Mouse (Mus musculus) stomach, embryonic 15.5 days (tissue): ENCODE measurements around the gene Hoxa2. TPM values are rescaled to one million over a fixed set of nuclear protein-coding genes. Genes with fewer than 3 reads are reported as not detected.

Experiments
- ATAC-seq: fragments of 200-750 bp; cut with Nextera tagmentation; 2 replicates; pipeline ENCODE4 v1.8.0; 2017; ENCODE audit warnings: low read depth, moderate number of reproducible peaks, moderate TSS enrichment; ENCODE audit not compliant: insufficient read depth, low FRiP score
- H3K27ac ChIP-seq: fragments of 300-500 bp; sonication (generic); 2 replicates; pipeline ENCODE4 v1.5.1; 2015; ENCODE audit warnings: mild to moderate bottlenecking, inconsistent platforms
- H3K27me3 ChIP-seq: fragments of 300-500 bp; sonication (generic); replicated peaks from 2 replicates; pipeline ENCODE4 v1.6.1; 2015; ENCODE audit warnings: inconsistent platforms
- H3K36me3 ChIP-seq: fragments of 300-500 bp; sonication (generic); 2 replicates; pipeline ENCODE4 v1.6.1; 2015; ENCODE audit warnings: inconsistent platforms
- H3K4me1 ChIP-seq: fragments of 300-500 bp; sonication (generic); 2 replicates; pipeline ENCODE4 v1.6.1; 2015; ENCODE audit warnings: inconsistent platforms
- H3K4me2 ChIP-seq: fragments of 300-500 bp; sonication (generic); 2 replicates; pipeline ENCODE4 v1.6.1; 2015; ENCODE audit warnings: mild to moderate bottlenecking, inconsistent platforms
- H3K4me3 ChIP-seq: fragments of 300-500 bp; sonication (generic); replicated peaks from 2 replicates; pipeline ENCODE4 v1.5.1; 2015; ENCODE audit warnings: inconsistent platforms
- H3K9ac ChIP-seq: fragments of 300-500 bp; sonication (generic); 2 replicates; pipeline ENCODE4 v1.6.1; 2015; ENCODE audit warnings: inconsistent platforms
- H3K9me3 ChIP-seq: fragments of 300-500 bp; sonication (generic); 2 replicates; pipeline ENCODE4 v1.6.1; 2016; ENCODE audit warnings: inconsistent platforms
- WGBS: fragments of 180-500 bp; shearing (Covaris S2); methylation state at CpG from one replicate; pipeline ENCODE4 v1.1.7; 2015; 5-methylcytosine and 5-hydroxymethylcytosine counted together
- polyA plus RNA-seq: library from polyadenylated mRNA; unstranded; fragments of >200 nt; fragmentation: Nextera tagmentation; extraction: Ambion mirVana; gene quantifications from 2 replicates; pipeline ENCODE4 v1.2.1, GENCODE M21; 2015

Gene Hoxa2
- polyA plus RNA-seq, 1 experiment from 2014 or later = 8.8 TPM

- Histone ChIP-seq H3K9me3 (no peaks in the 10 kb centered on the region), H3K4me1 (peaks cover 57% of the 10 kb centered on the region), H3K27me3 (peaks cover 2% of the 10 kb centered on the region; the same call in 1 of the 2 replicates), H3K4me2 (peak overlapping the region; percentile 41), H3K27ac (peak overlapping the region; percentile 71), H3K36me3 (no peaks in the 10 kb centered on the region), H3K4me3 (no peak overlapping the region; the same call in 1 of the 2 replicates), H3K9ac (no peak overlapping the region)
- 4% methylated on average over 19 of the region's 19 CpGs for WGBS
- ATAC-seq = no peak
Measured at GRCm38 (mm10) chr6:52185222-52185621, 20.6 kb upstream of the Hoxa2 start.

- Histone ChIP-seq H3K9ac (no peak overlapping the region), H3K4me1 (peaks cover 53% of the 10 kb centered on the region), H3K9me3 (no peaks in the 10 kb centered on the region), H3K27me3 (peaks cover 2% of the 10 kb centered on the region; the same call in 1 of the 2 replicates), H3K27ac (peak overlapping the region; percentile 71), H3K4me2 (peak overlapping the region; percentile 41), H3K36me3 (no peaks in the 10 kb centered on the region), H3K4me3 (no peak overlapping the region)
- 27% methylated on average over 6 of the region's 6 CpGs for WGBS
- ATAC-seq = no peak
Measured at GRCm38 (mm10) chr6:52184668-52185067, 20.0 kb upstream of the Hoxa2 start.

- ATAC-seq = no peak
- Histone ChIP-seq H3K4me3 (no peak overlapping the region; the same call in 1 of the 2 replicates), H3K27me3 (peaks cover 2% of the 10 kb centered on the region; the same call in 1 of the 2 replicates), H3K9me3 (no peaks in the 10 kb centered on the region), H3K36me3 (no peaks in the 10 kb centered on the region), H3K4me1 (peaks cover 53% of the 10 kb centered on the region), H3K27ac (peak overlapping the region; percentile 71; the same call in 1 of the 2 replicates), H3K4me2 (peak overlapping the region; percentile 41), H3K9ac (no peak overlapping the region; the same call in 1 of the 2 replicates)
- 26% methylated on average over 10 of the region's 10 CpGs for WGBS
Measured at GRCm38 (mm10) chr6:52183311-52184080, 18.9 kb upstream of the Hoxa2 start.

- Histone ChIP-seq H3K27ac (peak overlapping the region; percentile 71; the same call in 1 of the 2 replicates), H3K4me3 (no peak overlapping the region), H3K9me3 (no peaks in the 10 kb centered on the region), H3K36me3 (no peaks in the 10 kb centered on the region), H3K9ac (no peak overlapping the region; the same call in 1 of the 2 replicates), H3K4me2 (no peak overlapping the region), H3K27me3 (peaks cover 2% of the 10 kb centered on the region; the same call in 1 of the 2 replicates), H3K4me1 (peaks cover 53% of the 10 kb centered on the region)
- 67% methylated on average over 1 of the region's 1 CpGs for WGBS
- ATAC-seq = no peak
Measured at GRCm38 (mm10) chr6:52182793-52183192, 18.2 kb upstream of the Hoxa2 start.

GRCm38 (mm10) chr6:52182030-52182429, 17.4 kb upstream of the Hoxa2 start:
- Histone ChIP-seq H3K9me3 (no peaks in the 10 kb centered on the region), H3K36me3 (no peaks in the 10 kb centered on the region), H3K27ac (no peak overlapping the region), H3K4me1 (peaks cover 49% of the 10 kb centered on the region), H3K4me3 (no peak overlapping the region), H3K27me3 (peaks cover 2% of the 10 kb centered on the region; the same call in 1 of the 2 replicates), H3K4me2 (0 out of 2 replicates have a peak overlapping the region, but pooled peaks have one; percentile 2), H3K9ac (no peak overlapping the region)
- 45% methylated on average over 2 of the region's 2 CpGs for WGBS
- ATAC-seq = no peak

GRCm38 (mm10) chr6:52180726-52181125, 16.1 kb upstream of the Hoxa2 start:
- H3K27me3 ChIP-seq = 0 out of 2 replicates have a peak, but pooled peaks cover 2% of the 10 kb centered on the region
- ATAC-seq = no peak
- H3K27ac ChIP-seq = peak overlapping the region; percentile 96
- peak overlapping the region; percentile 59 for H3K4me2 ChIP-seq
- H3K4me1 ChIP-seq = peaks cover 41% of the 10 kb centered on the region
- 40% methylated on average over 3 of the region's 3 CpGs for WGBS
- H3K4me3 ChIP-seq = peak overlapping the region; percentile 60
- no peaks in the 10 kb centered on the region for H3K9me3 ChIP-seq
- no peak overlapping the region; the same call in 1 of the 2 replicates for H3K9ac ChIP-seq
- H3K36me3 ChIP-seq = no peaks in the 10 kb centered on the region

- peak overlapping the region; percentile 96 for H3K27ac ChIP-seq
- H3K9me3 ChIP-seq = no peaks in the 10 kb centered on the region
- peak overlapping the region; percentile 59 for H3K4me2 ChIP-seq
- 21% methylated on average over 11 of the region's 11 CpGs for WGBS
- H3K4me3 ChIP-seq = peak overlapping the region; percentile 60
- peak overlapping the region; percentile 19; the same call in 1 of the 2 replicates for H3K9ac ChIP-seq
- no peak for ATAC-seq
- H3K36me3 ChIP-seq = no peaks in the 10 kb centered on the region
- peaks cover 37% of the 10 kb centered on the region for H3K4me1 ChIP-seq
- H3K27me3 ChIP-seq = 0 out of 2 replicates have a peak, but pooled peaks cover 2% of the 10 kb centered on the region
Measured at GRCm38 (mm10) chr6:52180213-52180710, 15.6 kb upstream of the Hoxa2 start.

DNA sequence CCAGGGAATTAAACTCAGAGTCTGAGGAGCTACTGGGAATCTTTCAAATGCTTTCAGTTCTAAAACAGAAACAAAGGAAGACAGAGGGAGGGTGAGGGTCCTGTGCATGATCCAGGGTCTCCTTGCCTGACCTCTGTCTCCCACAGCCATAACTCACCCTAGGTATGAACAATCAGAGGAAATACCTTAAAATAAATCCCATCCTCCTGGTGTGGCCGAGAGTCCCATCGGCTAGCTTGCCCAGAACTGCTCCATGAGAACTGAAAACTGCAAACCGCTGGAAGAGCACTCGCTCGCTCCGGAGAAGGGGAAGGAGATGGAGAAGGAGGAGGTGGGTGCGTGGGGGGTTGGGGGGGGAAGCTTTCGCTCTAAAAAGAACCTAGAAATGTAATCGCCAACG, 15.1 kb upstream of the Hoxa2 start:
- Histone ChIP-seq H3K27ac (peak overlapping the region; percentile 96), H3K4me2 (peak overlapping the region; percentile 59), H3K9me3 (no peaks in the 10 kb centered on the region), H3K9ac (peak overlapping the region; percentile 19), H3K27me3 (0 out of 2 replicates have a peak, but pooled peaks cover 2% of the 10 kb centered on the region), H3K4me1 (peaks cover 34% of the 10 kb centered on the region), H3K4me3 (peak overlapping the region; percentile 60), H3K36me3 (no peaks in the 10 kb centered on the region)
- whole genome bisulfite sequencing = 12% methylated on average over 10 of the region's 10 CpGs
- no peak for ATAC-seq

DNA sequence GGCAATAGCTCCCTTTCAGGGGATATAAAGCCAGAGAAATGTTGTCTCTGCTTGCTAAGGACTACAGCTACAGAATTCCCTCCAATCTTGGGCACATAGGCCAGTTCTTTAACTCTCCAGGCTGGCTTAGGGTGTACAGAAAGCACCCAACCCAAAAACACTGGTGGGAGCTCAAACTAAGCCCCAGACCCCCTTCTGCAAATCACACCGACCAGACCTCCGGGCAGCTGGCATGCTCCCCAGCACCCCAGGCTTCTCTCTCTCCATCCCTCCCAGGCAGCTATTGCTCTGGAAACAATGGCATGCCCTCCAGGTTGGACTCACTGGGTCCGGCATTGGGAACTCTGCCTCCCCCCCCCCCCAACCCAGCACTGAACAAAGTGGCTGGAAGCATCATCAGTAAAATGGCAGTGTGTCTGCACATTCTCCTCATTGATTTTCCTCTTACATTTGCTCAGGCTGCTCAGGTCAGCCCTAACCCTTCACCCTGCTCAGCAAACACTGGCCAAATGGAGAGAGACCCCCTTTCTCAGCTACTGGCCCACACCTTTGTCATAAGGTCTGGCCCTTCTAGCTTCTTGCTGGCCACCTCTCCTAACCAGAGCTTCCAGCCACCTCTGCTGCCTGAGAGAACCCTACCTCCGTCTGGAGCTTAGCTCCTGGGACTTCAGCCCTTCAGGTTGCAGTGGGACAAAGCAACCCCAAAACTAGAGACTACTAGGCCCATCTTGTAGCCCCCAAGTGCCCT, 14.5 kb upstream of the Hoxa2 start:
- peak overlapping the region; percentile 96 for H3K27ac ChIP-seq
- H3K9me3 ChIP-seq = no peaks in the 10 kb centered on the region
- 8% methylated on average over 4 of the region's 4 CpGs for WGBS
- H3K4me2 ChIP-seq = peak overlapping the region; percentile 59
- no peaks in the 10 kb centered on the region for H3K36me3 ChIP-seq
- peaks cover 28% of the 10 kb centered on the region for H3K4me1 ChIP-seq
- H3K9ac ChIP-seq = peak overlapping the region; percentile 24; the same call in 1 of the 2 replicates
- H3K4me3 ChIP-seq = peak overlapping the region; percentile 60
- ATAC-seq = no peak
- H3K27me3 ChIP-seq = no peaks in the 10 kb centered on the region

- WGBS = 15% methylated on average over 9 of the region's 9 CpGs
- H3K4me1 ChIP-seq = peaks cover 15% of the 10 kb centered on the region; the same call in 1 of the 2 replicates
- H3K9ac ChIP-seq = peak overlapping the region; percentile 66; the same call in 1 of the 2 replicates
- peak overlapping the region; percentile 96 for H3K27ac ChIP-seq
- no peaks in the 10 kb centered on the region for H3K27me3 ChIP-seq
- no peaks in the 10 kb centered on the region for H3K36me3 ChIP-seq
- ATAC-seq = no peak
- no peaks in the 10 kb centered on the region for H3K9me3 ChIP-seq
- peak overlapping the region; percentile 60 for H3K4me3 ChIP-seq
- H3K4me2 ChIP-seq = peak overlapping the region; percentile 59
Measured at GRCm38 (mm10) chr6:52177806-52178205, 13.2 kb upstream of the Hoxa2 start.

DNA sequence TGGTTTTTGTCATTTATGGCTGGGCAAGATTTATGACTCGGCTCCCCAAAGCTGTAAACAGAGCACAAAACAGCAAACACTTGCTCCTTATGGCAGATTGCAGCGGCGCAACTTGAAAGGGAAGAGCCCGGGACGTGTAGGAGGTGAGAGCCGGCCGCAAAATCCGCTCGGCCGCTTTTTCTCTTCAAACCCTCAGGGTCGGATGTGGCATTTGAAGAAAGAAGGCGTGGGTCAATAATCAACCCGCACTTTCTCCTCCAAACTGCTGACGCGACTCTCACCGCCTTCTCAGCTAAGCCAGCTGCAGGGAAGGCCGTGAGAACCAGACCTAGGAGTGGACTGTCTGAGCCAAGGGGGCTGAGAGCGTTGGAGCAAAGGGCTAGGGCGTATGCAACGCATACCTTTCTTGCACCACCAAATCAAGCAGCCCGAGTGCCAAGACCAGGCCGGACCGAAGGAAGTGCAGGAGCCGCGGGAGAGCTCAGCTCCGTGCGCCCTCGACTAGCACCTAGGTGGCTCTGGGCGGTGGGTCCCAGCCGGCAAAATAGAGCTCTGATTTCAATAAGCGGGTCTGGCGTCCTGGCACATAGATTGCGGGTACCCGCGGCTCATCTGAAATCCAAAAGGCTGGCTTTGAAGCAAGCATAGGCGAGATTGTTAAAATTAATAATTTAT, 12.6 kb upstream of the Hoxa2 start, which contains the start of gene 5730596B20Rik:
TSS of gene 5730596B20Rik (plus strand) at position 438 of the 675 bp plus-strand sequence.
- no peak for ATAC-seq
- H3K4me1 ChIP-seq = peaks cover 20% of the 10 kb centered on the region
- H3K9me3 ChIP-seq = no peaks in the 10 kb centered on the region
- H3K9ac ChIP-seq = peak within 1 kb of the TSS; percentile 71; the same call in 1 of the 2 replicates
- 0 out of 2 replicates have a peak, but pooled peaks cover 5% of the 10 kb centered on the region for H3K27me3 ChIP-seq
- H3K4me2 ChIP-seq = peak within 1 kb of the TSS; percentile 59
- peak within 1 kb of the TSS; percentile 96 for H3K27ac ChIP-seq
- no peaks in the 10 kb centered on the region for H3K36me3 ChIP-seq
- peak within 1 kb of the TSS; percentile 60 for H3K4me3 ChIP-seq
- WGBS = 2% methylated on average over 36 of the region's 36 CpGs
